Mouse (Mus musculus) urinary bladder, postnatal 25 days (tissue): ENCODE results near the gene Klc1.

Experiments used
- DNase-seq: peaks from one replicate; pipeline ENCODE4 v3.0.0; 2022; ENCODE audit warnings: low spot score

Klc1 gene

GRCm38 (mm10) chr12:111853011-111853436 is 94.4 kb downstream of the Klc1 start:
- no peak for DNase-seq

- no peak for DNase-seq
Measured at GRCm38 (mm10) chr12:111853546-111853945, 94.9 kb downstream of the Klc1 start.

GRCm38 (mm10) chr12:111855448-111855847 is 96.8 kb downstream of the Klc1 start:
- DNase-seq: no peak
